Mouse (Mus musculus): ENCODE results near the gene Ramp2. TPM values are rescaled to one million over a fixed set of nuclear protein-coding genes. Genes with fewer than 3 reads are reported as not detected.

Ramp2 gene
- polyA plus RNA-seq, 1 experiment from 2014 or later = 73.3 TPM

DNA sequence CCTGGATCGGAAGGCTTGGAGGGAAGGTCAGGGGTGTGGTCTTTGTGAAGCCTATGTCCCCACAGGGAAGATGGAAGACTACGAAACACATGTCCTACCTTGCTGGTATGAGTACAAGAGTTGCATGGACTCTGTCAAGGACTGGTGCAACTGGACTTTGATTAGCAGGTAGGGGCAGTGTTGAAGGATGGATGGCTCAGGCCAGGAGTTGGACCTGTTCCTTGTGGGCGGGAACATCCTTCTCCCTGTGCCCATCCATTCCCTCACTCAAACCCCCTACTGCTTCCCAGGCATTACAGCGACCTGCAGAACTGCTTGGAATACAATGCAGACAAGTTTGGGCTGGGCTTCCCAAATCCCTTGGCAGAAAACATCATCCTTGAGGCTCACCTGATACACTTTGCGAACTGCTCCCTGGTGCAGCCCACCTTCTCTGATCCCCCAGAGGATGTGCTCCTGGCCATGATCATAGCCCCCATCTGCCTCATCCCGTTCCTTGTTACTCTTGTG lies 1.7 kb downstream of the Ramp2 start:
- ATAC-seq (ENCODE audit: insufficient read depth, low FRiP score, low TSS enrichment) (no peak), DNase-seq (ENCODE audit: low spot score) (no peak)
- no peaks in the 10 kb centered on the region for H3K9me3 ChIP-seq (ENCODE audit: control insufficient read depth, low read length)
- H3K4me2 ChIP-seq (ENCODE audit: low read depth) = peak overlapping the region; percentile 95; the same call in 1 of the 2 replicates
- H3K27ac ChIP-seq (ENCODE audit: low read depth, low read length) = no peak overlapping the region
- peaks cover 10% of the 10 kb centered on the region for H3K4me1 ChIP-seq (ENCODE audit: control insufficient read depth, insufficient read depth, low read length)
- no peak overlapping the region for H3K9ac ChIP-seq (ENCODE audit: low read length)
- H3K4me3 ChIP-seq (ENCODE audit: low read depth, low read length) = no peak overlapping the region
- 83% methylated on average over 6 of the region's 6 CpGs for WGBS
- no peaks in the 10 kb centered on the region for H3K36me3 ChIP-seq (ENCODE audit: control insufficient read depth, insufficient read depth, low read length)
- peaks cover 19% of the 10 kb centered on the region for H3K27me3 ChIP-seq (ENCODE audit: control insufficient read depth, insufficient read depth, low read length)

DNA sequence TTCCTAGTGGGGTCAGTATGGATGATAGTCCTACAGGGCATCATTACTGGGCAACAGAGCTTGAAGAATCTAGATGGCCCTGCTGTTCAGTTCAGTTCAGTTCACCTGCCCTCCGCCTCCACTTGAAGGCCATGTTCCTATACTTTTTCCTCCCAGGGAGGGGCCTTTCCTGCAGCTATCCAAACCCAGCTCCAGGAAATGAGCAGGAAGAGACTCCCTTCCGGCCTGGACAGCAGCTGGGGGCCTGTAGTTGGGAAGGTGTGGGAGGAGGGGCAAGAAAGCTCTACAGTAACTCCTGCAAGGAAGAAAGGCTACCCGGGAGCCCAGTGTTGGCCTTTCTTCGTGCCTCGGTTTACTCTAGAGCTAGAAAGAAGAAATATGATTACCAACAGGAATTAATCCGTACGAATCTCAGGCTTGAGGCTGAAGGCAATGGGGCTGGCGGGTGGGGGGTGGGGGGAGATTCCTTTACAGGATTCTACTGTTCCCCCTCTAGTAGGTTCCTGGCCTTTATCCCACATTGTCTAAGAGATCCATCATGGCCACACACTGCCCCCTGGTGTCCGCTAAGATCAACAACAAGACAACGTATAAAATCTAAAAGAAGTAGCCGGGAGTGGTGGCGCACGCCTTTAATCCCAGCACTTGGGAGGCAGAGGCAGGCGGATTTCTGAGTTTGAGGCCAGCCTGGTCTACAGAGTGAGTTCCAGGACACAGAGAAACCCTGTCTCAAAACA lies 2.6 kb downstream of the Ramp2 start:
- WGBS = 32% methylated on average over 14 of the region's 14 CpGs
- Histone ChIP-seq H3K4me2 (ENCODE audit: low read depth) (no peak overlapping the region), H3K4me3 (ENCODE audit: low read depth, low read length) (no peak overlapping the region)

DNA sequence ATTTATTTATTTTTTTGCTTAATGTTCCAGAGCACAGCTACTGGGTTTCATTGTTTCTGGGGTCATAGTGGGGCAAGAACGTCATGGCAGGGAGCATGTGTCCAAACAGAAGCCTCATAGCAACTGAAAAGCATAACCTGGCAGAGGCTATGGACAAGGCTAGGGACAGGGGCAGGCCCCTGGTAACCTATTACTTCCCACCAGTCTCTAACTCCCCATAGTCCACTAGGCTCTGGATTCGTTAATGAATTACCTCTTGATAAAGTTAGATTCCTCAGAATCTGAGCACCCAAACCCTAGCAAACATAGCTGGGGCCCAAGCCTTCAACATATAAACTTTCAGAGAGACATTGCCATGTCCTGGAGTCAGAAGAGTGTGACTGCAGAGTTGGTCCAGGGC lies 5.2 kb downstream of the Ramp2 start:
- WGBS = 77% methylated on average over 2 of the region's 2 CpGs
- ATAC-seq (ENCODE audit: insufficient read depth, low FRiP score, low TSS enrichment) (no peak), DNase-seq (ENCODE audit: low spot score) (no peak)
- H3K36me3 ChIP-seq (ENCODE audit: control insufficient read depth, insufficient read depth, low read length) = no peaks in the 10 kb centered on the region
- H3K9me3 ChIP-seq (ENCODE audit: control insufficient read depth, low read length) = no peaks in the 10 kb centered on the region
- no peak overlapping the region for H3K27ac ChIP-seq (ENCODE audit: low read depth, low read length)
- no peak overlapping the region for H3K4me3 ChIP-seq (ENCODE audit: low read depth, low read length)
- H3K9ac ChIP-seq (ENCODE audit: low read length) = no peak overlapping the region
- H3K4me2 ChIP-seq (ENCODE audit: low read depth) = no peak overlapping the region
- peaks cover 14% of the 10 kb centered on the region for H3K27me3 ChIP-seq (ENCODE audit: control insufficient read depth, insufficient read depth, low read length)
- peaks cover 18% of the 10 kb centered on the region for H3K4me1 ChIP-seq (ENCODE audit: control insufficient read depth, insufficient read depth, low read length)

More for the DNA sequence above, 2.6 kb downstream of the Ramp2 start:
- no peak for ATAC-seq (ENCODE audit: insufficient read depth, low FRiP score, low TSS enrichment)
- Histone ChIP-seq H3K27ac (ENCODE audit: low read depth, low read length) (no peak overlapping the region), H3K27me3 (ENCODE audit: control insufficient read depth, insufficient read depth, low read length) (peaks cover 19% of the 10 kb centered on the region), H3K9me3 (ENCODE audit: control insufficient read depth, low read length) (no peaks in the 10 kb centered on the region), H3K36me3 (ENCODE audit: control insufficient read depth, insufficient read depth, low read length) (no peaks in the 10 kb centered on the region), H3K4me1 (ENCODE audit: control insufficient read depth, insufficient read depth, low read length) (peaks cover 13% of the 10 kb centered on the region), H3K9ac (ENCODE audit: low read length) (no peak overlapping the region)
- DNase-seq (ENCODE audit: low spot score) = peak; percentile 72

DNA sequence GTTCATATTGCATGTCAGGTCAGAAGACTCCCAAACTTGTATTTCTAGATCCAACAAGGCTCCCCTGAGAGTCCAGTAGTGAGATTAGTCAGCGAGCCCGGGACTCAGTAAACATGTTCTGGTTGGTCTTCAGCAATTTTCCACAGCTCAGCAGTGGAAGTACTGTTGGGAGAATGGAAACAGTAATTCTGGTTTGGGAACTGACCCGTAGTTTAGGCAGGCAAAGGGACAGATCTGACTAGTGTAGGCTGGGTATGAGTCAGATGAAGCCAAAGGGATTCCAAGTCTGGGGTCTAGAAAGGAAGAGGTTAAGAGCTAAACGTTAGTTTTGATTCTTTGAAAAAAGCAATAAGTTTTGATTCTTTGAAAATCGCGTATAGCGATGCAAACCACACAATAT lies 7.1 kb downstream of the Ramp2 start:
- Histone ChIP-seq H3K4me2 (ENCODE audit: low read depth) (peak overlapping the region; percentile 91), H3K9ac (ENCODE audit: low read length) (peak overlapping the region; percentile 92), H3K4me1 (ENCODE audit: control insufficient read depth, insufficient read depth, low read length) (peaks cover 11% of the 10 kb centered on the region), H3K36me3 (ENCODE audit: control insufficient read depth, insufficient read depth, low read length) (no peaks in the 10 kb centered on the region), H3K9me3 (ENCODE audit: control insufficient read depth, low read length) (no peaks in the 10 kb centered on the region), H3K4me3 (ENCODE audit: low read depth, low read length) (peak overlapping the region; percentile 84), H3K27me3 (ENCODE audit: control insufficient read depth, insufficient read depth, low read length) (no peaks in the 10 kb centered on the region), H3K27ac (ENCODE audit: low read depth, low read length) (no peak overlapping the region)
- DNase-seq (ENCODE audit: low spot score) (no peak), ATAC-seq (ENCODE audit: insufficient read depth, low FRiP score, low TSS enrichment) (no peak)
- WGBS = 18% methylated on average over 7 of the region's 7 CpGs

DNA sequence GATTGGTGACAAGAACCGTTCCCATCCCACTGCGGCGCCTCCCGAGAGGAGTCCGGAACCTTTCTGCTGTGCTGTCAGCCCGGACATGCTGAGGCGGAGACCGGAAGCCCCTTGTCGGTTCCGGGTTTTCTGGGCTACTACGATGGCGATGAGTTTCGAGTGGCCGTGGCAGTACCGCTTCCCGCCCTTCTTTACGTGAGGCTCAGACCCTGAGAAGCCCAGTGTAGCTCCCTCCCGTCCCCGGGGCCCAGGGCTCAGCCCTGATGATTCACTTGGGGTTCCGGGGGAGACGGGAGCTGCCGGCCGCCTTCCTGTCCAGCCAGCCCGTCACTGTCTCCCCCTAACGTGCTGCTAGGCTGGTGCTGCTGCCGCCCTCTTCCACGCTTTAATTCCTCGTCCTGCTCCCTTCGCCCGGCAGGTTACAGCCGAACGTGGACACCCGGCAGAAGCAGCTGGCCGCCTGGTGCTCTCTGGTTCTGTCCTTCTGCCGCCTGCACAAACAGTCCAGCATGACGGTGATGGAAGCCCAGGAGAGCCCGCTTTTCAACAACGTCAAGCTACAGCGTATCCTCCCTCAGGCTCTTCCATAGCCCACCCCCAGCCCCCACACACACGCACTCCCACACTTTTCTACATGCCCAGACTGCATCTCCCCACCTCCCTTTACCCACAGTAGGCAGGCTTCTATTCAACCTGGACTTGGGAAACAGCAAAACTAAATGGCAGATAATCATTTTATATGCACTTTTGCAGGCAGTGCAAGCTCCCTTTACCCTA lies 8.0 kb downstream of the Ramp2 start, which contains the start of gene Vps25:
Vps25 (plus strand) TSS at position 95 of the 777 bp plus-strand sequence.
- H3K9me3 ChIP-seq (ENCODE audit: control insufficient read depth, low read length) = no peaks in the 10 kb centered on the region
- ATAC-seq (ENCODE audit: insufficient read depth, low FRiP score, low TSS enrichment) (no peak), DNase-seq (ENCODE audit: low spot score) (peak; percentile 82)
- peaks cover 11% of the 10 kb centered on the region for H3K4me1 ChIP-seq (ENCODE audit: control insufficient read depth, insufficient read depth, low read length)
- peak within 1 kb of the TSS; percentile 84 for H3K4me3 ChIP-seq (ENCODE audit: low read depth, low read length)
- H3K4me2 ChIP-seq (ENCODE audit: low read depth) = peak within 1 kb of the TSS; percentile 91
- under 1% methylated on average over 40 of the region's 40 CpGs for WGBS
- peak within 1 kb of the TSS; percentile 82 for H3K27ac ChIP-seq (ENCODE audit: low read depth, low read length)
- no peaks in the 10 kb centered on the region for H3K27me3 ChIP-seq (ENCODE audit: control insufficient read depth, insufficient read depth, low read length)
- H3K9ac ChIP-seq (ENCODE audit: low read length) = peak within 1 kb of the TSS; percentile 92
- no peaks in the 10 kb centered on the region for H3K36me3 ChIP-seq (ENCODE audit: control insufficient read depth, insufficient read depth, low read length)

DNA sequence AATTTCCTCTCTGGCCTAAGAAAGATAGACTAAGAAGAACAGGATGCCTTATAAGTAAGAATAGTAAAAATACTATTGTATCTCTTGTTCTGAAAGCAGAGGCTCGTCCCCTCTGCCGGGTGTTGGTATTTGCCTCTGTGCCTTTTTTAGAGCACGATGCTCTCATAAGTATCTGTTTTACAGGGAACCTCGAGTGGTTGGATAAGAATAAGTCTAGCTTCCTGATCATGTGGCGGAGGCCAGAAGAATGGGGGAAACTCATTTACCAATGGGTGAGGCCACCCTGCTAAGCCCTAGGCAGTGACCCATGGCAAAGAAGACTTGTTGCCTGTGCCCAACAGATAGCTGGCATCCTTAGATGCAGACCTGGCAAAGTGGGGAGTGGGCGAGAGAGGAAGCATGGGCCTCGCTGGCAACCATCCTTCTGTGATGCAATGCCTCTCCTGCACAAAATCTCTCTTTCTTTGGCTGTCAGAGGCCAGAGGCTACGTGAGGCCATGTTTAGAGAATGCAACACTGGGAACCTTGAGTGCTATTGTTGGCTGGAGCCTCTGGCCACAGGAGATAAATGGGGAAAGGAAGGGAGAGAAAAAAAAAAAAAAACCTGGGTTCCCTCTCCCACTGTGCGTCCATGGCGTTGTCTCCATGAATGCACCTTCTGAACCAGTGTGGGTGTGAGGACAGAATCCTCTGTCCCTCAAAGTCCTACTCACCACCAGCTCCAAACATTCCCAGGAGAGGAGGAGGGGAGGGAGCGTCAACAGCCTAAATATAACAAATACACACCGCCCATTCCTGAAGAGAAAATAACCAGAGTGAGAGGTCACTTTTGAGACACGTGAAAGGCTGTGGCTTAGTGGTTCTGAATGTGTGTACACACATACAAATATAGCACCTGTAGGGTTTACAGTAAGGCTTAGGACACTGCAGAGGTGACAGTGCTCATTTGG lies 10.3 kb downstream of the Ramp2 start:
- DNase-seq (ENCODE audit: low spot score) = no peak
- Histone ChIP-seq H3K9ac (ENCODE audit: low read length) (no peak overlapping the region), H3K4me2 (ENCODE audit: low read depth) (no peak overlapping the region), H3K27me3 (ENCODE audit: control insufficient read depth, insufficient read depth, low read length) (peaks cover under 1% of the 10 kb centered on the region; the same call in 1 of the 2 replicates), H3K4me3 (ENCODE audit: low read depth, low read length) (no peak overlapping the region), H3K27ac (ENCODE audit: low read depth, low read length) (no peak overlapping the region), H3K4me1 (ENCODE audit: control insufficient read depth, insufficient read depth, low read length) (peaks cover 31% of the 10 kb centered on the region), H3K9me3 (ENCODE audit: control insufficient read depth, low read length) (no peaks in the 10 kb centered on the region), H3K36me3 (ENCODE audit: control insufficient read depth, insufficient read depth, low read length) (no peaks in the 10 kb centered on the region)
- no peak for ATAC-seq (ENCODE audit: insufficient read depth, low FRiP score, low TSS enrichment)
- WGBS = 93% methylated on average over 13 of the region's 13 CpGs

DNA sequence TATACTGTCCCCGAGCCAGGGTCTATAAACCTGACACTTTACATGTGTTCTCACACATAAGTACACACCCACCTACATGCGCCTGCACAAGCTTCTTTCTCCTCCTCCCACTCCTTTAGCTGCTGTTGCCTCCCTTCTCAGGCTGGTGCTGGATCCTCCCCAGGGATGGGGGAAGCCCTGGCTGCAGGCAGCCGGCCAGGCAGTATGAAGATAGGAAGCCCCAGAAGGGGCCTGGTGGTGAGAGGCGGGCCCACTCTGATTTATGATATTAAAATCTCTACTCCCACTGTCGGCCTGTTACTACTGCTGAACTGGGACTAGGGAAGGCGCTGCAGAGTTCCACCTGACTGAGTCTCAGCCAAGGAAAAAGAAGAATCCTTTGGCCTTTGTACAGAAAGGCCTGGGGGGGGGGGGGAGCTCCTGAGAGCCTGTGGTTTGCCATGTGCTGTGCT lies 13.5 kb downstream of the Ramp2 start:
- Histone ChIP-seq H3K4me1 (ENCODE audit: control insufficient read depth, insufficient read depth, low read length) (peaks cover 42% of the 10 kb centered on the region), H3K27ac (ENCODE audit: low read depth, low read length) (0 out of 2 replicates have a peak overlapping the region, but pooled peaks have one; percentile 29), H3K27me3 (ENCODE audit: control insufficient read depth, insufficient read depth, low read length) (peaks cover 31% of the 10 kb centered on the region), H3K9ac (ENCODE audit: low read length) (no peak overlapping the region; the same call in 1 of the 2 replicates), H3K4me3 (ENCODE audit: low read depth, low read length) (no peak overlapping the region), H3K4me2 (ENCODE audit: low read depth) (peak overlapping the region; percentile 78), H3K36me3 (ENCODE audit: control insufficient read depth, insufficient read depth, low read length) (no peaks in the 10 kb centered on the region), H3K9me3 (ENCODE audit: control insufficient read depth, low read length) (no peaks in the 10 kb centered on the region)
- DNase-seq (ENCODE audit: low spot score) = no peak
- 31% methylated on average over 6 of the region's 6 CpGs for WGBS
- no peak for ATAC-seq (ENCODE audit: insufficient read depth, low FRiP score, low TSS enrichment)
